Mouse (Mus musculus) kidney, adult 2 months (tissue): ENCODE measurements around the gene Foxp4.

Experiments used
- CTCF ChIP-seq: fragments of 200-500 bp; conservative IDR thresholded peaks from 2 replicates; pipeline ENCODE4 v1.5.1; 2011; ENCODE audit warnings: low read depth, mild to moderate bottlenecking, control low read depth, low read length, moderate library complexity, mixed read lengths; ENCODE audit not compliant: insufficient read depth, insufficient read length
- POLR2A ChIP-seq: fragments of 200-500 bp; IDR thresholded peaks from one replicate; pipeline ENCODE4 v1.6.1; 2011; ENCODE audit warnings: low read depth, low read length, control low read depth

DNA sequence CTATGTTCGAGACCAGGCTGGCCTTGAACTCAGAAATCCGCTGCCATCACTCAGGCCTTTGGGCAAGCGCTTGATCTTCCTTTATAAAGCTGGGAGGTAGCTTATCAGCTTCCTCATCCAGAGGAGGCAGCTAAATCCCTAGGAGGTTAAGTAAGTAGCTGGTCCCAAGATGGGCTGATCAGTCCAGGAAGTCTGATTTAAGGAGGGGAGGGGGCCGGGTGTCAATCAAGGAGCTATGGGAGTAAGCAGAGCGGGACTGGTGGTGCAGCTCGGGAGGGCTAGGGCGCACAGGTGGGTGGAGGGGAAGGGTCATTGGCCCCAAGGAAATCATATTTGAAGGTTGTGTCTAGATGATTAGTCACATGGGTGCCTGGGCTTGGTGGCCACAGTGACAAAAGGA is 35.8 kb downstream of the Foxp4 start:
- no peak for TF ChIP-seq POLR2A
- TF ChIP-seq CTCF: no peak
